Mouse (Mus musculus): ENCODE data around the gene Srms.

DNA sequence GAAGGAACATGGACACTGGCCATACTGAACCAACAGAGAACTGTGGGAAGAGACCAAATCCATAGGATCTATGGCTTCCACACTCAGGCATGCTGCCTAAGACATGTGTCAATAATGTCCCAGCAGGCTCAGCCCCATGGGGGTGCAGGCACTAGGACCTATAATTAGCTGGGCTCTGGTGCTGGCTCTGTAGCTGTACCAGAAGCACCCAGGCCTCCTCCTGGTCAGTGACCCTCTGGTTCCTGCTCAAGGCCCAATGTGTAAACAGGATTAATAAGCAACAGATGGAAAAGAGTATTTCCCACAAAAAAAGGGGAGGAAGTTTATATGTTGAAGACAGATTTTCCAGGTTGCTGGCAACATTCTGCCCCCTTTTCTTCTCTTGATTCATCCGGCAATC is 40.3 kb upstream of the Srms start:
- no peak for TF ChIP-seq CTCF (IDR thresholded peaks at IDR 0.05)
- TF ChIP-seq EP300 (IDR thresholded peaks at IDR 0.05), result no peak

Data from lung, postnatal 0 days (tissue).